Mouse (Mus musculus) heart, postnatal 10 days (tissue): ENCODE results near the gene 2300002M23Rik. TPM values are rescaled to one million over a fixed set of nuclear protein-coding genes. Genes with fewer than 3 reads are reported as not detected.

Source experiments
- DNase-seq, 2 experiments: peaks; one replicate each; pipeline ENCODE4 v3.0.0; 2021
- intact Hi-C: fragments of 180-260 bp; cut with DNase I; formaldehyde crosslinking; loops from one replicate; pipeline ENCODE4 v1.15.1; 2025
- total RNA-seq, 2 experiments: library from RNA; stranded (reverse); gene quantifications; 2 replicates each; pipeline ENCODE4 v1.2.3; 2021

2300002M23Rik gene
- total RNA-seq, 2 experiments from 2014 or later = not detected

- intact Hi-C loops = no loop called here
- DNase-seq = no peak
Measured at GRCm38 (mm10) chr17:35597399-35597798, 30.1 kb downstream of the 2300002M23Rik start.

DNA sequence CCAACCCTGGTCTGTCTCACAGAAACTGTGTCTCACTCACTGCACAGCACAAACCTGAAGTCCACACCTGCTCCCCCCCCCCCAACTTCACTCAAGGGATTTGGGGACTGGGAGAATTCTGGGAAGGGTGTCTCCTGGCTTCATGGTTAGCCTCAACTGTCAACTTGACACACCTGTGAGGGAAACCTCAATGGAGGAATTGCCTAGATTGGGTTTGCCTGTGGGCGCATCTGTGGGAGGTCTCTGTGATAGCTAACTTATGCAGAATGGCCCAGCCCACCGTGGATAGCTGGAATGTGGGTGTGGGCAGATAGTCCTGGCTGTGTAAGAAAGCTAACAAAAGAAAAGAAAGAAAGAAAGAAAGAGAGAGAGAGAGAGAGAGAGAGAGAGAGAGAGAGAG, 34.0 kb downstream of the 2300002M23Rik start, which contains the start of gene Sfta2:
Gene Sfta2, plus strand, starts transcription at position 301 of the 400 bp plus-strand sequence.
- intact Hi-C loops = no loop called here
- DNase-seq = no peak

GRCm38 (mm10) chr17:35601736-35602354, 34.6 kb downstream of the 2300002M23Rik start:
- intact Hi-C loops = no loop called here
- DNase-seq = no peak

DNA sequence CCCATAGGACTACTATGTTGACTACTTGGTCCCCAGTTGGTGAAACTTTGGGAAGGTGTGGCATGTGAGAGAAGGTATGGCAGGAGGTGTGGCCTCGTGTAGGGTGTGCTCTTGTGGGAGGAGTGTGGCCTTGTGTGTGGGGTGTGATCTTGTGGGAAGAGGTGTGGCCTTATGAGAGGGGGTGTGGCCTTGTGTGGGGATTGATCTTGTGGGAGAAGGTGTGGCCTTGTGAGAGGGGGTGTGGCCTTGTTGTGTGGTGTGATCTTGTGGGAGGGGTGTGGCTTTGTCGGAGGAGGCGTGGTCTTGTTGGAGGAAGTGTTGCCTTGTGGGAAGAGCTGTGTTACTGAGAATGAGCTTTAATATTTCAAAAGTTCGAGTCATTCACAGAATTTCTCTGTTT, 49.9 kb downstream of the 2300002M23Rik start:
- DNase-seq = no peak
- intact Hi-C loops = no loop called here

Other genes with a start within 250 kb of the 2300002M23Rik start
- 1 to 10 TPM in 1 of 2 experiments, under 1 TPM in 1; 0.55 to 1.1 TPM for gene H2-Q1, start 247.0 kb upstream of the 2300002M23Rik start, total RNA-seq
- 1 to 10 TPM in 1 of 2 experiments, under 1 TPM in 1; 0.89 to 1.2 TPM for gene H2-Q2, start 225.2 kb upstream of the 2300002M23Rik start, total RNA-seq
- gene H2-Q4, start 187.8 kb upstream of the 2300002M23Rik start, total RNA-seq = 10 to 100 TPM in 1 of 2 experiments, 1 to 10 TPM in 1; 8.5 to 10.6 TPM
- gene H2-Q6, start 142.6 kb upstream of the 2300002M23Rik start, total RNA-seq = under 1 TPM; 0.25 to 0.38 TPM
- 1 to 10 TPM; 1.2 to 1.3 TPM for gene H2-Q7, start 128.3 kb upstream of the 2300002M23Rik start, total RNA-seq
- gene H2-Q10, start 97.4 kb upstream of the 2300002M23Rik start, total RNA-seq = under 1 TPM; 0.27 to 0.34 TPM
- not detected for gene Pou5f1, start 61.4 kb upstream of the 2300002M23Rik start, total RNA-seq
- 10 to 100 TPM; 17.5 to 17.9 TPM for gene Tcf19, start 50.6 kb upstream of the 2300002M23Rik start, total RNA-seq
- 1 to 10 TPM; 5.1 to 5.2 TPM for gene Cchcr1, start 50.4 kb upstream of the 2300002M23Rik start, total RNA-seq
- gene Psors1c2, start 34.2 kb upstream of the 2300002M23Rik start, total RNA-seq = not detected
- gene Cdsn, start 15.3 kb upstream of the 2300002M23Rik start, total RNA-seq = under 1 TPM; 0.14 to 0.15 TPM
- not detected for gene Sfta2, start 34.1 kb downstream of the 2300002M23Rik start, total RNA-seq
- not detected for gene Gm9573, start 59.2 kb downstream of the 2300002M23Rik start, total RNA-seq
- not detected for gene Mucl3, start 76.2 kb downstream of the 2300002M23Rik start, total RNA-seq
- 10 to 100 TPM; 25.2 to 34.0 TPM for gene Vars2, start 100.1 kb downstream of the 2300002M23Rik start, total RNA-seq
- gene Gtf2h4, start 106.3 kb downstream of the 2300002M23Rik start, total RNA-seq = 10 to 100 TPM; 15.5 to 18.7 TPM
- gene Ddr1, start 137.2 kb downstream of the 2300002M23Rik start, total RNA-seq = 10 to 100 TPM; 56.8 to 66.6 TPM